Mouse (Mus musculus): Measurements from ENCODE around the gene Serpinf2.

DNA sequence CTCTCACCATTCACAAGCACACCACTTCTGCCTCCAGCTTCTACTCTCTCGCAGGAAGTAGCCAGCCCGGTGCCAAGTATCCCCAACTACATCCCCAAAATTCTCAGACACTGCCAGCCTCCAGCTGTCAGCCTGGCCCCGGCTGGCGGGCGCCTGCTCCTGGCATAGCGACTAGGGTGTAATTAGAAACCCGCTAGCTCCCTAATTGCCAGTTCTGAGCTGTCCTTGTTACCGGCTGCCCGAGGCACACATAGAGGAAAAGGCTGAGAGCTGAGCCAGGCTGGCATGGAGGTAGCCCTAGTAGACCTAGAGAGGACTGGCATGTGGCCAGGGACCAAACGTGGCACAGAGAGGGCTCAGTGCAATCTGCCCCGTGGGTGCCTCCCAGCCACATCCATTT, 8.1 kb downstream of the Serpinf2 start:
- no peak for TF ChIP-seq CTCF (IDR thresholded peaks at IDR 0.05; ENCODE audit: control insufficient read depth, insufficient read depth, low read length)
- TF ChIP-seq POLR2A (IDR thresholded peaks at IDR 0.05; ENCODE audit: borderline replicate concordance, control insufficient read depth, low read depth, low read length), result no peak

All from bone marrow, adult 2 months (tissue).